Mouse (Mus musculus) forebrain, postnatal 0 days (tissue): ENCODE measurements around the gene Pold1. TPM values are rescaled to one million over a fixed set of nuclear protein-coding genes. Genes with fewer than 3 reads are reported as not detected.

Experiments
- ATAC-seq: fragments of 200-750 bp; cut with Nextera tagmentation; 2 replicates; pipeline ENCODE4 v1.8.0; 2017; ENCODE audit warnings: mild to moderate bottlenecking, moderate library complexity
- DNase-seq: peaks from one replicate; pipeline ENCODE4 v3.0.0-alpha.2; 2015
- H3K27ac ChIP-seq: fragments of 300-500 bp; sonication (generic); 2 replicates; pipeline ENCODE4 v1.5.1; 2014; ENCODE audit warnings: low read depth, mild to moderate bottlenecking, antibody characterized with exemption, low read length, moderate library complexity, mixed read lengths
- H3K27me3 ChIP-seq: fragments of 300-500 bp; sonication (generic); 2 replicates; pipeline ENCODE4 v1.6.1; 2014; ENCODE audit warnings: mild to moderate bottlenecking, low read length, mixed read lengths; ENCODE audit not compliant: insufficient read depth
- H3K36me3 ChIP-seq: fragments of 300-500 bp; sonication (generic); 2 replicates; pipeline ENCODE4 v1.6.1; 2014; ENCODE audit warnings: mild to moderate bottlenecking, moderate library complexity; ENCODE audit not compliant: insufficient read depth
- H3K4me1 ChIP-seq: fragments of 300-500 bp; sonication (generic); 2 replicates; pipeline ENCODE4 v1.6.1; 2014; ENCODE audit warnings: antibody characterized with exemption; ENCODE audit not compliant: insufficient read depth
- H3K4me2 ChIP-seq: fragments of 300-500 bp; sonication (generic); 2 replicates; pipeline ENCODE4 v1.6.1; 2014; ENCODE audit warnings: low read depth, mild to moderate bottlenecking, moderate library complexity
- H3K4me3 ChIP-seq: fragments of 300-500 bp; sonication (generic); 2 replicates; pipeline ENCODE4 v1.5.1; 2014; ENCODE audit warnings: low read depth, low read length, mixed read lengths
- H3K9ac ChIP-seq: fragments of 300-500 bp; sonication (generic); 2 replicates; pipeline ENCODE4 v1.6.1; 2014; ENCODE audit warnings: mild to moderate bottlenecking
- H3K9me3 ChIP-seq: fragments of 300-500 bp; sonication (generic); 2 replicates; pipeline ENCODE4 v1.6.1; 2016; ENCODE audit warnings: low read length
- CTCF ChIP-seq: sonication (generic); IDR thresholded peaks from 2 replicates; pipeline ENCODE4 v1.5.1; 2016; ENCODE audit warnings: antibody characterized with exemption, control low read depth, low read depth
- WGBS: fragments of 180-500 bp; shearing (Covaris S2); extraction: QIAGEN DNeasy Blood & Tissue Kit; methylation state at CpG from one replicate; pipeline ENCODE4 v1.1.7; 2014; 5-methylcytosine and 5-hydroxymethylcytosine counted together
- polyA plus RNA-seq: library from polyadenylated mRNA; unstranded; fragments of >200 nt; fragmentation: Nextera tagmentation; extraction: Ambion mirVana; gene quantifications from 2 replicates; pipeline ENCODE4 v1.2.1, GENCODE M21; 2015
- total RNA-seq: library from RNA; depleted of rRNA; stranded (reverse); fragments of >200 nt; gene quantifications from 2 replicates; pipeline ENCODE4 v1.2.3, GENCODE M21; 2014

Gene Pold1
- total and polyA plus RNA-seq, 2 experiments from 2014 or later: 14.2 to 16.2 TPM

GRCm38 (mm10) chr7:44538756-44539624 lies 9.7 kb downstream of the Pold1 start:
- TF ChIP-seq CTCF: no peak
- DNase-seq (no peak), ATAC-seq (no peak)
- Histone ChIP-seq H3K9ac (no peak overlapping the region), H3K36me3 (peaks cover 24% of the 10 kb centered on the region), H3K27ac (no peak overlapping the region), H3K4me3 (no peak overlapping the region), H3K9me3 (no peaks in the 10 kb centered on the region), H3K4me2 (no peak overlapping the region), H3K4me1 (no peaks in the 10 kb centered on the region), H3K27me3 (no peaks in the 10 kb centered on the region)
- 94% methylated on average over 41 of the region's 41 CpGs for WGBS

DNA sequence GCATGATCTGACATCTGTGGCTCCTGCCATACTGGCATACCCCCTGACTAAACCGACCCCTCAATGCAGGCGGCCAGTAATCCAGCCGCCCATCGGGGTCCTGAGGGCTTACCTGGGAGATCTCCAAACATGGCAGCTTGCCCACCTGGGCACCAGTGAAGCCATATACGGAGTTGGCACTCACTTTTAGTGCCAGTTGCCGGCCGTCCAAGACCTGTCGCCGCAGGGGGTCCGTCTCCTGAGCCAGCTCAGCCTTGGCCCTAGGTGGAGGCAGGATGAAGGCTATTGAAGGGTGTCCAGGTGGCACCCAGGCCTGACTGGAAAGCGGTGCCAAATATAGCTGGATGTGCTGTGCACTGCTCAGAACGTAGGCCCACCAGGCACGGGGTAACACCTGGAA lies 11.2 kb downstream of the Pold1 start:
- no peak overlapping the region for H3K9ac ChIP-seq
- no peaks in the 10 kb centered on the region for H3K27me3 ChIP-seq
- no peak overlapping the region for H3K27ac ChIP-seq
- H3K4me3 ChIP-seq: no peak overlapping the region
- DNase-seq (no peak), ATAC-seq (no peak)
- no peaks in the 10 kb centered on the region for H3K4me1 ChIP-seq
- H3K36me3 ChIP-seq: peaks cover 22% of the 10 kb centered on the region
- no peak for TF ChIP-seq CTCF
- no peaks in the 10 kb centered on the region for H3K9me3 ChIP-seq
- H3K4me2 ChIP-seq: no peak overlapping the region
- 91% methylated on average over 13 of the region's 13 CpGs for WGBS

DNA sequence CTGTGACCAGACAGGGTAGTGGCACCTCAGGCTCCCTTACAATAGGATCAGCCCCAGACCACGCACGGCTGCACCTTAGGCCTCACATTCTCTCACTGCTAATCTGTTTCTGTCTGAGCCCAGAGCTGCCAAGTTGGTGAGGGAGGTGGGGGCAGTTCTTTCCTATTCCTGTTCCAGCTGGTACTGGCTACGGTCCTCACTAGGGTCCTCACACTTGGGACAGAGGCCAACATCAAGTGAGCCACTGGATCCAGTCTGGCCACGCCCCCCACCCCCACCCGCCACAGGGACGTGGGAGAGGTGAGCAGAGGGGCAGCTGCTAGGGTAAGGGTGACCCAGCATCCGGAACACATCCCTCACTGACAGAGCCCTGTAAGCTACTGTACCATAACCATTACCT lies 11.6 kb downstream of the Pold1 start:
- Histone ChIP-seq H3K4me3 (no peak overlapping the region), H3K4me1 (no peaks in the 10 kb centered on the region), H3K9ac (no peak overlapping the region), H3K9me3 (no peaks in the 10 kb centered on the region), H3K27me3 (no peaks in the 10 kb centered on the region), H3K4me2 (no peak overlapping the region), H3K36me3 (peaks cover 17% of the 10 kb centered on the region), H3K27ac (peak overlapping the region; percentile 35; the same call in 1 of the 2 replicates)
- TF ChIP-seq CTCF: no peak
- 70% methylated on average over 7 of the region's 7 CpGs for whole genome bisulfite sequencing
- no peak for ATAC-seq
- DNase-seq: no peak

GRCm38 (mm10) chr7:44536590-44536968 lies 12.1 kb downstream of the Pold1 start:
- no peaks in the 10 kb centered on the region for H3K9me3 ChIP-seq
- no peak for ATAC-seq
- WGBS: 63% methylated on average over 6 of the region's 6 CpGs
- H3K9ac ChIP-seq: no peak overlapping the region
- H3K4me1 ChIP-seq: no peaks in the 10 kb centered on the region
- H3K4me2 ChIP-seq: no peak overlapping the region
- H3K27ac ChIP-seq: peak overlapping the region; percentile 35; the same call in 1 of the 2 replicates
- no peak overlapping the region for H3K4me3 ChIP-seq
- DNase-seq: no peak
- no peak for TF ChIP-seq CTCF
- H3K27me3 ChIP-seq: no peaks in the 10 kb centered on the region
- H3K36me3 ChIP-seq: peaks cover 15% of the 10 kb centered on the region

DNA sequence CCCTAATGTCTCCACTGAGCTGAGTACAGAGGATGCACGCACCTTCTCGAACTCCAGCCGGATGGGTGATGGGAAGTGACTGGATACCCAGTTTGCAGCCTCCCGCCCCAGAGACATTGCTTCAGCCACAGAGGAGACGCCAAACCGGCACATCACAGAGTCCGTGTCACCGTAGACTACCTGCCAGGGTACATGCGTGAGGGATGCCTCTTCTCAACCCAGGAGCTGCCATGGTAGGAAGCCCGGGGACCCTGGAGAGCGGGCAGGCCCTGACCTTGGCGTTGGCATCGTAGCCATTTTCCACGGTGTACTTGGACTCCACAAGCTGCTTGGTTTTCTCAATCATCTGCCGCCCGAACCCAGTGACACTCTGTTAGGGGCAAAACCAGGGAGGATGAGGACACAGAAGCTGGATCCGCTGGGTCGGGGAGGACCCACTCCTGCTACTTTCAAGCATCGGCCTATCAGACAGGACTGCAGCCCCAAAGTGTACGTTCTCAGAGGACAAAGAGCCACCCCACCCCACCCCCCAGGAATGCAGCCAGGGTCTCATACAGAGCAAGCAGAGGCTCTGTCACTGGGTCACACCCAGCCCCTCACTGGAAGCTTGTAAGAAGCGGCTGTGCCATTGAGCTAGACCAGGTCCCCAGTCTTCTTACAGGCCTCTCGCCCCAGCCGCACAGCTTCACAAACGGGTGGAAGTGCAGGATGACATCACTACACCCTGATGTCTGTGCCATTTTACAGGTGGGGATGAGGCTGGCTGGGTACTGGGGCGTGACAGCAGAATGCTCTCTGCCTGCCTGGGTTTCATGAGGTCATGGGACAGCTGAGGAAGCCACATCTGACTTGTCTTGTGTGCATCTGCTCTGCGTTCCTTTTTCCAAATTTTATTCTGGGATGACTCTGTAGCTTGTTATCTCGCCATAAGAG lies 12.7 kb downstream of the Pold1 start:
- no peak overlapping the region for H3K9ac ChIP-seq
- DNase-seq: no peak
- no peak for TF ChIP-seq CTCF
- H3K27me3 ChIP-seq: no peaks in the 10 kb centered on the region
- H3K27ac ChIP-seq: no peak overlapping the region
- ATAC-seq: no peak
- H3K36me3 ChIP-seq: peaks cover 12% of the 10 kb centered on the region
- H3K4me1 ChIP-seq: no peaks in the 10 kb centered on the region
- 93% methylated on average over 27 of the region's 27 CpGs for WGBS
- no peak overlapping the region for H3K4me2 ChIP-seq
- H3K4me3 ChIP-seq: no peak overlapping the region
- no peaks in the 10 kb centered on the region for H3K9me3 ChIP-seq

GRCm38 (mm10) chr7:44534656-44535441 lies 13.8 kb downstream of the Pold1 start:
- Histone ChIP-seq H3K27me3 (no peaks in the 10 kb centered on the region), H3K4me3 (no peak overlapping the region), H3K36me3 (0 out of 2 replicates have a peak, but pooled peaks cover 3% of the 10 kb centered on the region), H3K27ac (no peak overlapping the region), H3K9me3 (no peaks in the 10 kb centered on the region), H3K4me1 (no peaks in the 10 kb centered on the region), H3K9ac (no peak overlapping the region), H3K4me2 (no peak overlapping the region)
- DNase-seq: no peak
- peak; percentile 23; the same call in 1 of the 2 replicates for TF ChIP-seq CTCF
- WGBS: 85% methylated on average over 19 of the region's 19 CpGs
- no peak for ATAC-seq
